Comparison of ENCODE assay signal across 8 mouse cellular contexts in genomic region chr7:6285842-6286705, GRCm38 (mm10). TPM values are rescaled to one million over a fixed set of nuclear protein-coding genes. Genes with fewer than 3 reads are reported as not detected.
DNase-seq lines count a peak whose midpoint lies in the region; ATAC-seq and TF ChIP-seq lines count a peak whose summit lies in the region.

Zfp667 (plus strand) TSS chr7:6286579.

- whole genome bisulfite sequencing in forebrain, embryonic 11.5 days, result 3% methylated on average over 40 of the region's 50 CpGs
- WGBS in heart, postnatal 0 days, result 3% methylated on average over 50 of the region's 50 CpGs
- 2% methylated on average over 50 of the region's 50 CpGs for WGBS in liver, embryonic 16.5 days (ENCODE audit: insufficient replicate concordance)
- WGBS in neural tube, embryonic 13.5 days, result 4% methylated on average over 50 of the region's 50 CpGs

- TF ChIP-seq CTCF in heart, postnatal 0 days (IDR thresholded peaks at IDR 0.05; ENCODE audit: low read depth), result no peak
- TF ChIP-seq CTCF in testis, adult 2 months (IDR thresholded peaks at IDR 0.05; ENCODE audit: control insufficient read depth, insufficient read depth, insufficient replicate concordance, low read depth, low read length), result no peak

- peak within 1 kb of the TSS; percentile 50 for H3K9ac ChIP-seq in forebrain, embryonic 11.5 days (ENCODE audit: low read length)
- peak within 1 kb of the TSS; percentile 60 for H3K9ac ChIP-seq in heart, postnatal 0 days (replicated peaks; ENCODE audit: low read depth, low read length)
- H3K9ac ChIP-seq in liver, embryonic 16.5 days (ENCODE audit: low read depth, low read length), result peak within 1 kb of the TSS; percentile 66
- H3K9ac ChIP-seq in neural tube, embryonic 13.5 days, result peak within 1 kb of the TSS; percentile 75

- peak; percentile 84 for ATAC-seq in forebrain, embryonic 11.5 days (replicated peaks; ENCODE audit: low FRiP score)
- peak; percentile 91 for ATAC-seq in heart, postnatal 0 days (ENCODE audit: insufficient read depth, low read depth)
- ATAC-seq in liver, embryonic 16.5 days (ENCODE audit: low read depth), result peak; percentile 85
- ATAC-seq in neural tube, embryonic 13.5 days (ENCODE audit: low read depth), result peak; percentile 71

- peak within 1 kb of the TSS; percentile 66 for H3K4me2 ChIP-seq in forebrain, embryonic 11.5 days (ENCODE audit: low read depth, low read length, severe bottlenecking)
- peak within 1 kb of the TSS; percentile 69 for H3K4me2 ChIP-seq in heart, postnatal 0 days (ENCODE audit: low read depth, low read length)
- peak within 1 kb of the TSS; percentile 82 for H3K4me2 ChIP-seq in liver, embryonic 16.5 days (ENCODE audit: low read depth, low read length)
- peak within 1 kb of the TSS; percentile 79 for H3K4me2 ChIP-seq in neural tube, embryonic 13.5 days

- no peaks in the 10 kb centered on the region for H3K36me3 ChIP-seq in forebrain, embryonic 11.5 days (ENCODE audit: control insufficient read depth, insufficient read depth, low read length)
- H3K36me3 ChIP-seq in heart, postnatal 0 days (replicated peaks; ENCODE audit: control insufficient read depth, insufficient read depth, low read length), result no peaks in the 10 kb centered on the region
- no peaks in the 10 kb centered on the region for H3K36me3 ChIP-seq in liver, embryonic 16.5 days (ENCODE audit: control insufficient read depth, insufficient read depth)
- peaks cover 8% of the 10 kb centered on the region for H3K36me3 ChIP-seq in neural tube, embryonic 13.5 days
- H3K36me3 ChIP-seq in testis, adult 2 months (ENCODE audit: control insufficient read depth, insufficient read depth, low read length), result no peaks in the 10 kb centered on the region

- H3K27me3 ChIP-seq in forebrain, embryonic 11.5 days (ENCODE audit: control insufficient read depth, insufficient read depth, low read length), result no peaks in the 10 kb centered on the region
- no peaks in the 10 kb centered on the region for H3K27me3 ChIP-seq in heart, postnatal 0 days (ENCODE audit: control insufficient read depth, insufficient read depth, low read length)
- H3K27me3 ChIP-seq in liver, embryonic 16.5 days (ENCODE audit: control insufficient read depth, insufficient read depth, low read depth, low read length), result no peaks in the 10 kb centered on the region
- H3K27me3 ChIP-seq in neural tube, embryonic 13.5 days, result no peaks in the 10 kb centered on the region
- no peaks in the 10 kb centered on the region for H3K27me3 ChIP-seq in testis, adult 2 months (ENCODE audit: control insufficient read depth, insufficient read depth, low read length)

- H3K4me1 ChIP-seq in forebrain, embryonic 11.5 days (replicated peaks; ENCODE audit: control insufficient read depth, insufficient read depth, low read length), result peaks cover 4% of the 10 kb centered on the region; the same call in 1 of the 2 replicates
- peaks cover 10% of the 10 kb centered on the region; the same call in 1 of the 2 replicates for H3K4me1 ChIP-seq in heart, postnatal 0 days (ENCODE audit: control insufficient read depth, insufficient read depth)
- peaks cover 31% of the 10 kb centered on the region for H3K4me1 ChIP-seq in liver, embryonic 16.5 days (ENCODE audit: control insufficient read depth, low read depth, low read length)
- peaks cover 35% of the 10 kb centered on the region for H3K4me1 ChIP-seq in neural tube, embryonic 13.5 days (replicated peaks)
- peaks cover 10% of the 10 kb centered on the region for H3K4me1 ChIP-seq in testis, adult 2 months (ENCODE audit: control insufficient read depth, insufficient read depth, low read length)

- DNase-seq in CD8-positive naive resting alpha-beta T cell, adult 2 months (ENCODE audit: low read depth in 2 of 2, low spot score in 2 of 2), result peak; percentile 95 to 96
- DNase-seq in c-Kit-positive CD71-negative TER-119-negative erythroid progenitor cells, embryonic 14.5 days (ENCODE audit: low read depth), result peak; percentile 97
- DNase-seq in forebrain, embryonic 11.5 days (ENCODE audit: low spot score), result peak; percentile 99
- DNase-seq in heart, postnatal 0 days (ENCODE audit: low spot score), result peak; percentile 94
- DNase-seq in kidney, postnatal 4 days, result peak; percentile 99

- peak within 1 kb of the TSS; percentile 46 for H3K4me3 ChIP-seq in forebrain, embryonic 11.5 days (ENCODE audit: low read depth, low read length)
- peak within 1 kb of the TSS; percentile 55 for H3K4me3 ChIP-seq in heart, postnatal 0 days (ENCODE audit: low read depth, low read length)
- peak within 1 kb of the TSS; percentile 70 for H3K4me3 ChIP-seq in liver, embryonic 16.5 days (ENCODE audit: low read depth, low read length)
- peak within 1 kb of the TSS; percentile 50 for H3K4me3 ChIP-seq in neural tube, embryonic 13.5 days
- peak within 1 kb of the TSS; percentile 70 for H3K4me3 ChIP-seq in testis, adult 2 months (ENCODE audit: control insufficient read depth, low read depth, low read length)

- peak; percentile 60 for TF ChIP-seq POLR2A in testis, adult 2 months (IDR thresholded peaks at IDR 0.05; ENCODE audit: control insufficient read depth, low read depth, low read length)

- H3K27ac ChIP-seq in forebrain, embryonic 11.5 days (ENCODE audit: low read depth, low read length), result peak within 1 kb of the TSS; percentile 62
- peak within 1 kb of the TSS; percentile 63 for H3K27ac ChIP-seq in heart, postnatal 0 days (ENCODE audit: low read depth)
- peak within 1 kb of the TSS; percentile 66 for H3K27ac ChIP-seq in liver, embryonic 16.5 days (ENCODE audit: low read length)
- peak within 1 kb of the TSS; percentile 86 for H3K27ac ChIP-seq in neural tube, embryonic 13.5 days (replicated peaks)
- H3K27ac ChIP-seq in testis, adult 2 months (ENCODE audit: control insufficient read depth, insufficient read depth, low read depth, low read length), result peak within 1 kb of the TSS; percentile 64

- 0 out of 2 replicates have a peak, but pooled peaks have one; percentile 32 for TF ChIP-seq EP300 in heart, postnatal 0 days (IDR thresholded peaks at IDR 0.05; ENCODE audit: low read depth)

- no peaks in the 10 kb centered on the region for H3K9me3 ChIP-seq in forebrain, embryonic 11.5 days (ENCODE audit: control insufficient read depth, low read length)
- no peaks in the 10 kb centered on the region for H3K9me3 ChIP-seq in heart, postnatal 0 days (replicated peaks; ENCODE audit: control insufficient read depth, low read length)
- no peaks in the 10 kb centered on the region for H3K9me3 ChIP-seq in liver, embryonic 16.5 days (replicated peaks; ENCODE audit: control insufficient read depth, low read length)
- H3K9me3 ChIP-seq in neural tube, embryonic 13.5 days, result no peaks in the 10 kb centered on the region

RNA-seq across cellular contexts. Expression of gene Zfp667, which starts in this region (rescaled TPM):
- polyA plus RNA-seq in forebrain, embryonic 11.5 days (2014; fragmentation: Nextera tagmentation; extraction: Ambion mirVana), result 10.7 and 10.9 TPM in 2 replicates
- 0.95 and 2.7 TPM in 2 replicates for total RNA-seq in heart, postnatal 0 days (2014; rRNA removed; ENCODE audit: low replicate concordance)
- polyA plus RNA-seq in heart, postnatal 0 days (2015; fragmentation: Nextera tagmentation; extraction: Ambion mirVana), result 3.3 and 4.7 TPM in 2 replicates
- polyA plus RNA-seq in liver, embryonic 16.5 days (2015; fragmentation: Nextera tagmentation; extraction: Ambion mirVana), result 3.6 and 4.4 TPM in 2 replicates
- polyA plus RNA-seq in neural tube, embryonic 13.5 days (2015; fragmentation: Nextera tagmentation; extraction: Ambion mirVana), result 17.7 and 17.8 TPM in 2 replicates
- 2.6 and 3.1 TPM in 2 replicates for polyA plus RNA-seq in testis, adult 2 months (2012; rRNA removed)

Comparison
In these comparisons a context has a peak if more than half of its experiments do, and no peak if none do; other contexts are left out.
1. Peak in every context shown above with its lines: DNase-seq, ATAC-seq, H3K4me3 ChIP-seq and H3K27ac ChIP-seq.